Mouse (Mus musculus): ENCODE data around the gene Olfr749. TPM values are rescaled to one million over a fixed set of nuclear protein-coding genes. Genes with fewer than 3 reads are reported as not detected.
"Not testable (repeated sequence)": the region's sequence is repeated elsewhere in the genome, so short reads cannot be mapped to it uniquely, and the experiment has no call there.

Gene Olfr749
- total and polyA plus RNA-seq, 2 experiments from 2014 or later = not detected

DNA sequence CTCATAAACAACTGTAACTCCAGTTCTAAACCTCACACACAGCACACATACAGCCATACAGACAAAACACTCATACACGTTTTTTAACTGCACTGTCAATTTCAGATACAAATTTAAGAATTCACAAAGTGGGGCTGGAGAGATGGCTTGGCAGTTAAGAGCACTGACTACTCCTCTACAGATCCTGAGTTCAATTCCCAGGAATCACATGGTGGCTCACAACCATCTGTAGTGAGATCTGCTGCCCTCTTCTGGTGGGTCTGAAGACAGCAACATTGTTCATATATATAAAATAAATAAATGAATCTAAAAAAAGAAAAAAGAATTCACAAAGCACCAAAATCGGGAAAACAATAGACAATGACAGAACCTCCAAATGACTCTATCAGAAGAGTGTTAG is 26.4 kb upstream of the Olfr749 start:
- Histone ChIP-seq H3K4me3 (ENCODE audit: low read depth, low read length) (no peak overlapping the region), H3K4me2 (ENCODE audit: low read depth, low read length) (no peak overlapping the region), H3K9ac (replicated peaks; ENCODE audit: low read depth, low read length) (no peak overlapping the region), H3K27me3 (ENCODE audit: control insufficient read depth, insufficient read depth, low read length) (no peaks in the 10 kb centered on the region), H3K9me3 (replicated peaks; ENCODE audit: control insufficient read depth, low read length) (no peaks in the 10 kb centered on the region), H3K36me3 (replicated peaks; ENCODE audit: control insufficient read depth, insufficient read depth, low read length) (peaks cover 83% of the 10 kb centered on the region), H3K4me1 (ENCODE audit: control insufficient read depth, insufficient read depth) (no peaks in the 10 kb centered on the region), H3K27ac (ENCODE audit: low read depth) (no peak overlapping the region)
- ATAC-seq (ENCODE audit: insufficient read depth, low read depth) (no peak), DNase-seq (ENCODE audit: low spot score) (no peak)
- WGBS = 79% methylated on average over 2 of the region's 2 CpGs
- no peak for TF ChIP-seq EP300 (IDR thresholded peaks at IDR 0.05; ENCODE audit: low read depth)
- no peak for TF ChIP-seq CTCF (IDR thresholded peaks at IDR 0.05; ENCODE audit: low read depth)

DNA sequence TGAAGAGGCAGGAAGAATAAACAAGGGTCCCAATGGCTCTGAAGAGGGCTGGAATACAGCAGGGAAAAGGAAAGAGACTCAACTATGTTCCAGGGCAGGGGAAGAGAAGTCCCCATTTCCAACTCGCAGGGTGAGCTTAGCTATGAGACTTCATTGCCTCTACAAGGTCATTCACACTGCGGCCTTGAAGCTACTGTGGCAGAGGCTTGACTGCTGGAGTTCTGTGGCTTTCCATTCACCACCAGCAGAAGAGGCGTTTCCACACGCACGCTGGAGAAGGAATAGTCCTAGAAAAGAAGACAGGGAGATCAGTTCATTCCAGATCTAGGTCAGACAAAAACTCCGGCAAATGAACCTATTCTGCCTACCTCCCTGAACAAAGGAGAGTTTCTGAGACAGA is 20.8 kb upstream of the Olfr749 start:
- H3K9ac ChIP-seq (replicated peaks; ENCODE audit: low read depth, low read length) = no peak overlapping the region
- ATAC-seq (ENCODE audit: insufficient read depth, low read depth) = no peak
- WGBS = 84% methylated on average over 6 of the region's 6 CpGs

DNA sequence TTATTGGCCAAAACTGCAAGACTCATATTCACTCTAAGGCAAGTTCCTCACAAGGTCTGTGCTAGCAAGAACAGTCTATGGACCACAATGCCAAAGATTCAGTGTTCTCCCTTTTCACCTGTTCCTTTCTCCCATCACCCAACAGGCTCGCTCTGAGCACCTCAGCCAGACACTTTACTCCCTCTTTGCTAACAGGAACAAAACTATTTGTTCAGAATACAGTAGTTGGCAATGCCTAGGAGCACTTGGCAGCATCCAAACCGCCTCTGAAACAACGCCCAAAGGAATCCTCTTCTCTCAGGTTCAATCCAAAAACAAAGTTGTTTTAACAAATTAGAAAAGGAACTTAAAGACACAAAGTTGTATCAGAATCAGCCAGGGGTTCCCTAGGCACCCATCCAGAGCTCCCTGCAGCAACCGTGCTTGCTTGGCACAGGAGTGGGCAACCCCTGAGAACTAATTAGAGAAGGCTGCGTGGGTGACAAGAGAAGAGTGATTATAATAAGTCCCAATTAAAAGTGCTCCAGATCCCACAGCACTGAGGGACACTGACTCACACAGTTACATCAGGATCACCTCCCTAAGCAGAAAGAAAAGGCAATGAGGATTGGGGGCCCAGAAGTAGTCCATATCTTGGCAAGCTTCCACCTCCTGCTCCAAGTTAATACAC is 13.7 kb upstream of the Olfr749 start:
- no peak for TF ChIP-seq CTCF (IDR thresholded peaks at IDR 0.05; ENCODE audit: low read depth)
- TF ChIP-seq EP300 (IDR thresholded peaks at IDR 0.05; ENCODE audit: low read depth) = no peak
- Histone ChIP-seq H3K27me3 (ENCODE audit: control insufficient read depth, insufficient read depth, low read length) (no peaks in the 10 kb centered on the region), H3K9me3 (replicated peaks; ENCODE audit: control insufficient read depth, low read length) (no peaks in the 10 kb centered on the region), H3K27ac (ENCODE audit: low read depth) (no peak overlapping the region), H3K4me1 (ENCODE audit: control insufficient read depth, insufficient read depth) (no peaks in the 10 kb centered on the region), H3K4me2 (ENCODE audit: low read depth, low read length) (no peak overlapping the region), H3K36me3 (replicated peaks; ENCODE audit: control insufficient read depth, insufficient read depth, low read length) (no peaks in the 10 kb centered on the region), H3K4me3 (ENCODE audit: low read depth, low read length) (no peak overlapping the region), H3K9ac (replicated peaks; ENCODE audit: low read depth, low read length) (no peak overlapping the region)
- WGBS = 72% methylated on average over 5 of the region's 5 CpGs
- no peak for DNase-seq (ENCODE audit: low spot score)
- no peak for ATAC-seq (ENCODE audit: insufficient read depth, low read depth)

More for the DNA sequence above, 20.8 kb upstream of the Olfr749 start:
- TF ChIP-seq CTCF (IDR thresholded peaks at IDR 0.05; ENCODE audit: low read depth) = no peak
- TF ChIP-seq EP300 (IDR thresholded peaks at IDR 0.05; ENCODE audit: low read depth) = no peak
- Histone ChIP-seq H3K27me3 (ENCODE audit: control insufficient read depth, insufficient read depth, low read length) (no peaks in the 10 kb centered on the region), H3K4me2 (ENCODE audit: low read depth, low read length) (no peak overlapping the region), H3K4me3 (ENCODE audit: low read depth, low read length) (no peak overlapping the region), H3K27ac (ENCODE audit: low read depth) (no peak overlapping the region), H3K4me1 (ENCODE audit: control insufficient read depth, insufficient read depth) (no peaks in the 10 kb centered on the region), H3K36me3 (replicated peaks; ENCODE audit: control insufficient read depth, insufficient read depth, low read length) (peaks cover 52% of the 10 kb centered on the region), H3K9me3 (replicated peaks; ENCODE audit: control insufficient read depth, low read length) (no peaks in the 10 kb centered on the region)
- DNase-seq (ENCODE audit: low spot score) = no peak

DNA sequence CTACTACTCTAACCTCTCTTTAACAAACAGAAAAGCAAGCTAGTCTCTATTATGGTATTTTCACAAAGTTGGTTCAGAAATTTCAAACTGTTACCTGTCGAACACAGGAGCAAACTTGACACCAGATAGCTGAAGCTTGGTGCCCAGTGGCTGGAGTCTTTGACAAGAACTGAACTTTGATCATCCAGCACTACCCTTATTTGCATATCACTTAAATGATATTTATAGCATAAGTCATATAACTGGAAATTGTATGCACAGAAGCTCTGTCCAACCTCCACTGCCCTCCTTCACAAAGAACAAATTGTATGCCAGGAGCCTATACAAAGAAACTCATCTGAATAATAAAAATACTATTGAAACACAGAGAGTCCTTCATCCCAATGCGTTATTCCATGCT is 3.3 kb downstream of the Olfr749 start:
- no peak overlapping the region for H3K4me2 ChIP-seq (ENCODE audit: low read depth, low read length)
- no peaks in the 10 kb centered on the region for H3K27me3 ChIP-seq (ENCODE audit: control insufficient read depth, insufficient read depth, low read length)
- no peaks in the 10 kb centered on the region for H3K36me3 ChIP-seq (replicated peaks; ENCODE audit: control insufficient read depth, insufficient read depth, low read length)
- no peak for DNase-seq (ENCODE audit: low spot score)
- H3K9ac ChIP-seq (replicated peaks; ENCODE audit: low read depth, low read length) = no peak overlapping the region
- TF ChIP-seq CTCF (IDR thresholded peaks at IDR 0.05; ENCODE audit: low read depth) (no peak), EP300 (IDR thresholded peaks at IDR 0.05; ENCODE audit: low read depth) (no peak)
- H3K9me3 ChIP-seq (replicated peaks; ENCODE audit: control insufficient read depth, low read length) = no peaks in the 10 kb centered on the region
- WGBS = 51% methylated on average over 2 of the region's 2 CpGs
- no peak for ATAC-seq (ENCODE audit: insufficient read depth, low read depth)
- no peak overlapping the region for H3K27ac ChIP-seq (ENCODE audit: low read depth)
- H3K4me1 ChIP-seq (ENCODE audit: control insufficient read depth, insufficient read depth) = no peaks in the 10 kb centered on the region
- H3K4me3 ChIP-seq (ENCODE audit: low read depth, low read length) = no peak overlapping the region

DNA sequence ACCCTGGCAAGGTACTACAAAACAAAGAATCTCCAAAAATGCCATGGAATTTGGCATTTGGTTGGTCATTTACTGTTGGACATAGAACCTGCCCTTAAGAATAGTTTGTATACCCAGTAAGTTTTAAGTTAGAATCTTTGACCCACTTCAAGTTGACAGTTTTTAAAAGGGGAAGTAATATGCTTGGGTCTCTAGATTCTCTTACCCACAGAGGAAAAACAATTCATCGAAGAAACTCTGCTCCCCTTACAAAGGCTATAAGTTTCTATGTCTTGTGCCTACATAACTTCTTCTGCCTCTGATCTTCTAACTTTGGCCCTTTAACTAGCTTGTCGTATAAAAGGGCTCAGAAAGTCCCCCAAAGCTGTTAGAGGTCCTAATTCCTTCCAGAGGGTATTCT is 4.6 kb downstream of the Olfr749 start:
- H3K4me1 ChIP-seq (ENCODE audit: control insufficient read depth, insufficient read depth) = no peaks in the 10 kb centered on the region
- TF ChIP-seq CTCF (IDR thresholded peaks at IDR 0.05; ENCODE audit: low read depth) = no peak
- no peak for TF ChIP-seq EP300 (IDR thresholded peaks at IDR 0.05; ENCODE audit: low read depth)

DNA sequence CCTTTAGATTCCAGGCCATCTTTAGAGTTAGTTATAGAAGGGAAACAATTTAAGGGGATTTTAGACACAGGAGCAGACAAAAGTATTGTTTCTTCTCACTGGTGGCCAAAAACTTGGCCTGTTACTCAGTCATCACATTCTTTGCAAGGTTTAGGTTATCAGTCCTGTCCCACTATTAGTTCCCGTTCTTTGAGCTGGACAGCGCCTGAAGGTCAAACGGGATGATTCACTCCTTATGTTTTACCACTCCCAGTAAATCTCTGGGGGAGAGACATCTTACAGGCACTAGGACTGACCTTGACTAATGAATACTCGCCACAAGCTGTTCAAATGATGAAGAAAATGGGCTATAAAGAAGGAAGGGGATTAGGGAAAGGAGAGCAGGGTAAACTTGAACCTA is 22.5 kb downstream of the Olfr749 start:
- H3K4me2 ChIP-seq (ENCODE audit: low read depth, low read length); H3K4me1 ChIP-seq (ENCODE audit: control insufficient read depth, insufficient read depth); ATAC-seq (ENCODE audit: insufficient read depth, low read depth); H3K4me3 ChIP-seq (ENCODE audit: low read depth, low read length); H3K9me3 ChIP-seq (replicated peaks; ENCODE audit: control insufficient read depth, low read length); DNase-seq (ENCODE audit: low spot score); H3K27me3 ChIP-seq (ENCODE audit: control insufficient read depth, insufficient read depth, low read length); H3K36me3 ChIP-seq (replicated peaks; ENCODE audit: control insufficient read depth, insufficient read depth, low read length); H3K27ac ChIP-seq (ENCODE audit: low read depth); H3K9ac ChIP-seq (replicated peaks; ENCODE audit: low read depth, low read length): not testable (repeated sequence)
- WGBS = 59% methylated on average over 3 of the region's 4 CpGs

More for the DNA sequence above, 4.6 kb downstream of the Olfr749 start:
- Histone ChIP-seq H3K27me3 (ENCODE audit: control insufficient read depth, insufficient read depth, low read length) (no peaks in the 10 kb centered on the region), H3K4me3 (ENCODE audit: low read depth, low read length) (no peak overlapping the region), H3K9me3 (replicated peaks; ENCODE audit: control insufficient read depth, low read length) (no peaks in the 10 kb centered on the region), H3K36me3 (replicated peaks; ENCODE audit: control insufficient read depth, insufficient read depth, low read length) (no peaks in the 10 kb centered on the region), H3K27ac (ENCODE audit: low read depth) (no peak overlapping the region), H3K9ac (replicated peaks; ENCODE audit: low read depth, low read length) (no peak overlapping the region), H3K4me2 (ENCODE audit: low read depth, low read length) (no peak overlapping the region)
- ATAC-seq (ENCODE audit: insufficient read depth, low read depth) (no peak), DNase-seq (ENCODE audit: low spot score) (no peak)
- 57% methylated on average over 2 of the region's 2 CpGs for WGBS

DNA sequence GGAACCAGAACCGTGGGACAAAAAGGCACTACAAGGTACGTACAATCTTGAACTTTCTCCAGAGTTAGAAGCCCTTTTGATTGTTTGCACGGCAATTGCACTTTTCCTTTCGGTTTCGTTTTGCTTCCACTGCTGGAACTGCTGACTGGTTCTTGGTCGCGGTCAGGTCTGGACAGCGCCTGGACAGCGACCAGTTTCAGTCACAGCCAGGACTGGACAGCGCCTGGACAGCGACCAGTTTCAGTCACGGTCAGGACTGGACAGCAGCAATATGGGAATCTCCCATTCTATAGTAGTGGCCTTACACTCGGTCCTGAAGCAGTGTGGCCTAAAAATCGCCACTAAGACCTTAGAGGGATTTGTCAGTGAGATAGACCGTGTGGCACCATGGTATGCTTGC is 25.0 kb downstream of the Olfr749 start:
- peaks cover 16% of the 10 kb centered on the region; the same call in 1 of the 2 replicates for H3K9me3 ChIP-seq (replicated peaks; ENCODE audit: control insufficient read depth, low read length)
- WGBS = 87% methylated on average over 14 of the region's 15 CpGs
- not testable (repeated sequence) for DNase-seq (ENCODE audit: low spot score); ATAC-seq (ENCODE audit: insufficient read depth, low read depth); H3K36me3 ChIP-seq (replicated peaks; ENCODE audit: control insufficient read depth, insufficient read depth, low read length); H3K4me1 ChIP-seq (ENCODE audit: control insufficient read depth, insufficient read depth); H3K4me3 ChIP-seq (ENCODE audit: low read depth, low read length); H3K9ac ChIP-seq (replicated peaks; ENCODE audit: low read depth, low read length); H3K4me2 ChIP-seq (ENCODE audit: low read depth, low read length); H3K27ac ChIP-seq (ENCODE audit: low read depth); H3K27me3 ChIP-seq (ENCODE audit: control insufficient read depth, insufficient read depth, low read length)
